Mouse (Mus musculus) liver, embryonic 11.5 days (tissue): Measurements from ENCODE around the gene Rad51b. TPM values are rescaled to one million over a fixed set of nuclear protein-coding genes. Genes with fewer than 3 reads are reported as not detected.

Experiments used
- ATAC-seq: fragments of 200-750 bp; cut with Nextera tagmentation; replicated peaks from 2 replicates; pipeline ENCODE4 v1.8.0; 2017; ENCODE audit warnings: moderate number of reproducible peaks, mild to moderate bottlenecking, moderate TSS enrichment, moderate library complexity; ENCODE audit not compliant: low FRiP score
- DNase-seq: peaks from one replicate; pipeline ENCODE4 v3.0.0-alpha.2; 2017; ENCODE audit warnings: low spot score
- H3K27ac ChIP-seq: fragments of 300-500 bp; sonication (generic); 2 replicates; pipeline ENCODE4 v1.5.1; 2014; ENCODE audit warnings: mild to moderate bottlenecking, low read depth, low read length, control low read depth
- H3K27me3 ChIP-seq: fragments of 300-500 bp; sonication (generic); replicated peaks from 2 replicates; pipeline ENCODE4 v1.6.1; 2014; ENCODE audit warnings: low read length, mixed read lengths; ENCODE audit not compliant: control insufficient read depth, insufficient read depth
- H3K36me3 ChIP-seq: fragments of 300-500 bp; sonication (generic); 2 replicates; pipeline ENCODE4 v1.6.1; 2014; ENCODE audit warnings: mild to moderate bottlenecking, low read length, moderate library complexity, mixed read lengths; ENCODE audit not compliant: control insufficient read depth, insufficient read depth
- H3K4me1 ChIP-seq: fragments of 300-500 bp; sonication (generic); replicated peaks from 2 replicates; pipeline ENCODE4 v1.6.1; 2014; ENCODE audit warnings: low read length, mixed read lengths; ENCODE audit not compliant: control insufficient read depth, insufficient read depth
- H3K4me2 ChIP-seq: fragments of 300-500 bp; sonication (generic); 2 replicates; pipeline ENCODE4 v1.6.1; 2014; ENCODE audit warnings: mild to moderate bottlenecking, control low read depth, moderate library complexity
- H3K4me3 ChIP-seq: fragments of 300-500 bp; sonication (generic); 2 replicates; pipeline ENCODE4 v1.5.1; 2014; ENCODE audit warnings: low read depth, low read length, control low read depth
- H3K9ac ChIP-seq: fragments of 300-500 bp; sonication (generic); 2 replicates; pipeline ENCODE4 v1.6.1; 2014; ENCODE audit warnings: low read depth, low read length, control low read depth
- H3K9me3 ChIP-seq: fragments of 300-500 bp; sonication (generic); 2 replicates; pipeline ENCODE4 v1.6.1; 2016; ENCODE audit warnings: low read length, inconsistent platforms, mixed read lengths; ENCODE audit not compliant: control insufficient read depth
- WGBS: fragments of 180-500 bp; shearing (Covaris S2); extraction: QIAGEN DNeasy Blood & Tissue Kit; methylation state at CpG from one replicate; pipeline ENCODE4 v1.1.7; 2014; 5-methylcytosine and 5-hydroxymethylcytosine counted together
- polyA plus RNA-seq: library from polyadenylated mRNA; unstranded; fragments of >200 nt; fragmentation: Nextera tagmentation; extraction: Ambion mirVana; gene quantifications from 2 replicates; pipeline ENCODE4 v1.2.1, GENCODE M21; 2014

Gene Rad51b
- polyA plus RNA-seq, 1 experiment from 2014 or later, result 8.3 TPM

DNA sequence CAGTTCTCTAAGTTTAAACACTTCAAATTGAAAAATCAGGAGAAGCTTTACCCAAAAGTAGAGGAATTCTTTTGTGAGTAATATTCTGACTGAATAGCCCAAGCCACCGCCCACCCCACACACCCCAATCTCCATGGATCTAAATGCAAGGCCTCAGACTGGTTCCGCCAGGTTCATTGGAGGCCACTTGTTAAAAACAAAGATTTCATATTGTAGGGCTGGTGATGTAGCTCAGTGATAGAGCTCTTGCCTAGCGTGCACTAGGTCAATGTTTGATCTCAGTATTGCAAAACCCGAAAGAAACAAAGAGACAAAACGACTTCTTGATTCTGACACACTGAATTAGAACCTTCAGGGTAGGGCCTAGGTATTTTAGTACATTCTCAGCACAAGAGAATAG is 60.5 kb downstream of the Rad51b start:
- WGBS, result 84% methylated on average over 5 of the region's 5 CpGs
- no peak overlapping the region for H3K27ac ChIP-seq
- ATAC-seq (no peak), DNase-seq (no peak)
- H3K4me2 ChIP-seq, result no peak overlapping the region
- H3K9me3 ChIP-seq, result no peaks in the 10 kb centered on the region
- H3K27me3 ChIP-seq, result no peaks in the 10 kb centered on the region
- peaks cover 9% of the 10 kb centered on the region for H3K4me1 ChIP-seq
- H3K4me3 ChIP-seq, result no peak overlapping the region
- no peaks in the 10 kb centered on the region for H3K36me3 ChIP-seq
- no peak overlapping the region for H3K9ac ChIP-seq

GRCm38 (mm10) chr12:79358613-79359218 is 61.6 kb downstream of the Rad51b start:
- WGBS, result 18% methylated on average over 9 of the region's 10 CpGs
- no peaks in the 10 kb centered on the region for H3K36me3 ChIP-seq
- H3K27me3 ChIP-seq, result no peaks in the 10 kb centered on the region
- DNase-seq, result no peak
- H3K4me3 ChIP-seq, result no peak overlapping the region
- no peaks in the 10 kb centered on the region for H3K9me3 ChIP-seq
- H3K9ac ChIP-seq, result no peak overlapping the region
- H3K27ac ChIP-seq, result no peak overlapping the region
- H3K4me2 ChIP-seq, result no peak overlapping the region
- ATAC-seq, result peak; percentile 68
- H3K4me1 ChIP-seq, result no peaks in the 10 kb centered on the region

DNA sequence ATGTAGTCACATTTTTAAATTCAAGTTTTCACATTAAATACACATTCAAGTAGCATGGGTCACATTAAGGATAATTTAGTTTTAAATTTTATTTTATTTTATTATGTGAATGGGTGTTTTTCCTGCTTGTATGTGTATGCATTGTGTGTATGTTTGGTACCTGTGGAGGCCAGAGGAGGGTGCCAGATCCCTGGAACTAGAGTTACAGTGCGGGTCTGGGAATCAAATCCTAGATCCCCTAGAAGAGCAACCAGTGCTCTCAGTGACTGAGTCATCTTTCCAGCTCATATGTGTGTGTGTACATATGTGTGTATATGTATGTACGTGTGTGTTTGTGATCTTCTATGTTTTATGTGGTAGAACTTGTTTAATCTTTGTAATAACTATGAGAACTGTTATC is 62.3 kb downstream of the Rad51b start:
- Histone ChIP-seq H3K4me3 (no peak overlapping the region), H3K36me3 (no peaks in the 10 kb centered on the region), H3K4me1 (no peaks in the 10 kb centered on the region), H3K27ac (no peak overlapping the region), H3K27me3 (no peaks in the 10 kb centered on the region), H3K9ac (no peak overlapping the region), H3K4me2 (no peak overlapping the region), H3K9me3 (no peaks in the 10 kb centered on the region)
- WGBS, result 97% methylated on average over 2 of the region's 2 CpGs
- ATAC-seq (no peak), DNase-seq (no peak)

GRCm38 (mm10) chr12:79362219-79362618 is 65.1 kb downstream of the Rad51b start:
- ATAC-seq, result no peak
- WGBS, result 46% methylated on average over 1 of the region's 1 CpGs

GRCm38 (mm10) chr12:79364284-79364683 is 67.2 kb downstream of the Rad51b start:
- H3K4me1 ChIP-seq, result no peaks in the 10 kb centered on the region; the same call in 1 of the 2 replicates
- no peak overlapping the region for H3K27ac ChIP-seq
- ATAC-seq, result no peak
- no peak overlapping the region for H3K9ac ChIP-seq
- WGBS, result 90% methylated on average over 2 of the region's 2 CpGs
- H3K27me3 ChIP-seq, result no peaks in the 10 kb centered on the region
- no peaks in the 10 kb centered on the region for H3K9me3 ChIP-seq
- H3K4me3 ChIP-seq, result no peak overlapping the region
- no peaks in the 10 kb centered on the region for H3K36me3 ChIP-seq
- DNase-seq, result no peak
- H3K4me2 ChIP-seq, result no peak overlapping the region

More at GRCm38 (mm10) chr12:79362219-79362618, 65.1 kb downstream of the Rad51b start:
- Histone ChIP-seq H3K9ac (no peak overlapping the region), H3K27ac (no peak overlapping the region), H3K9me3 (no peaks in the 10 kb centered on the region), H3K36me3 (no peaks in the 10 kb centered on the region), H3K27me3 (no peaks in the 10 kb centered on the region), H3K4me1 (no peaks in the 10 kb centered on the region), H3K4me2 (no peak overlapping the region), H3K4me3 (no peak overlapping the region)
- no peak for DNase-seq

DNA sequence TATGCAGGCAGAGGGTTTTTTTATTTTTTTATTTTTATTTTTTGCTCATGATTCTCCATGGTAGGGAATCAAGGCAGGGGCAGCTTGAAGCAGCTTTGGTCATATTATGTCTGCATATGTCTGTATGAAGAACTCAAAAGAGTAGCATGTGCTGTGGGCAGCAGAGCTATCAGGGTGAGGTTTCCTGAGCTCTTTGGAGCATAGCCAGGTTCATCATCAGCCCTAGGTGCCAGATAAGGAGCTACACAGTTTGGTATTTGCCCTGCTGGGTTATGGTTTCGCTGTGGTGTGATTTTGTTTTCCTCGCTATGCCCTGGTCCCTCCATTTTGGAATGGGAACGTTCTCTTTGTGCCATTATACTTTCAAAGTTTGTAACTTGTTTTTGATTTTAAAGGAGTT is 71.7 kb downstream of the Rad51b start:
- Histone ChIP-seq H3K4me2 (no peak overlapping the region), H3K4me3 (no peak overlapping the region), H3K36me3 (no peaks in the 10 kb centered on the region), H3K27ac (no peak overlapping the region), H3K4me1 (no peaks in the 10 kb centered on the region; the same call in 1 of the 2 replicates), H3K9ac (no peak overlapping the region), H3K27me3 (no peaks in the 10 kb centered on the region), H3K9me3 (no peaks in the 10 kb centered on the region)
- 80% methylated on average over 3 of the region's 3 CpGs for WGBS
- DNase-seq (no peak), ATAC-seq (no peak)

- ATAC-seq, result no peak
- H3K4me3 ChIP-seq, result no peak overlapping the region
- H3K36me3 ChIP-seq, result no peaks in the 10 kb centered on the region
- no peaks in the 10 kb centered on the region; the same call in 1 of the 2 replicates for H3K4me1 ChIP-seq
- H3K4me2 ChIP-seq, result no peak overlapping the region
- DNase-seq, result no peak
- no peaks in the 10 kb centered on the region for H3K9me3 ChIP-seq
- no peak overlapping the region for H3K9ac ChIP-seq
- no peak overlapping the region for H3K27ac ChIP-seq
- WGBS, result 78% methylated on average over 7 of the region's 7 CpGs
- no peaks in the 10 kb centered on the region for H3K27me3 ChIP-seq
Observed at GRCm38 (mm10) chr12:79369512-79370165, 72.6 kb downstream of the Rad51b start.

GRCm38 (mm10) chr12:79372697-79373096 is 75.6 kb downstream of the Rad51b start:
- no peaks in the 10 kb centered on the region; the same call in 1 of the 2 replicates for H3K4me1 ChIP-seq
- 71% methylated on average over 5 of the region's 5 CpGs for WGBS
- H3K9me3 ChIP-seq, result no peaks in the 10 kb centered on the region
- no peaks in the 10 kb centered on the region for H3K27me3 ChIP-seq
- H3K36me3 ChIP-seq, result no peaks in the 10 kb centered on the region
- DNase-seq (no peak), ATAC-seq (no peak)
- no peak overlapping the region for H3K4me3 ChIP-seq
- no peak overlapping the region for H3K27ac ChIP-seq
- no peak overlapping the region for H3K9ac ChIP-seq
- H3K4me2 ChIP-seq, result no peak overlapping the region

DNA sequence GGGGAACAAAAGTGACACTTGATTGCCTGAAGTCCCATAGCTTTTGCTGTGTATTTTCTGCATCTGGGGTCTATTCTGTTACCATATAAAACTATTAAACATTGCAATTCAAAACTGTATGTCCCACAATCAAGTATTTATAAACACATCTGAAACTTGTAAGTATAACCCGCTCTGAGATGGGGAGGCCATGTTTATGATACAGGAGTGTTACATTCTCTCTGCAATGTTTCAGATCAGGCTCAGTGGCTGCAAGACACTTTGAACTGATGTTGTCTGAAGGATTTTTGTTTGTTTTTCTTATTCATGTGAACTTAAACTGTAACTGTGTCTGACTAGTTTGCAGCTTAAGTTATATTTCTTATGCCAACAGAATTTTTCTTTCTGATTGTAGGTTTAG is 80.3 kb downstream of the Rad51b start:
- ATAC-seq (no peak), DNase-seq (no peak)
- Histone ChIP-seq H3K36me3 (no peaks in the 10 kb centered on the region), H3K9ac (no peak overlapping the region), H3K4me1 (peaks cover 6% of the 10 kb centered on the region), H3K9me3 (no peaks in the 10 kb centered on the region), H3K27ac (no peak overlapping the region), H3K4me2 (no peak overlapping the region), H3K4me3 (no peak overlapping the region), H3K27me3 (no peaks in the 10 kb centered on the region)
- 74% methylated on average over 1 of the region's 1 CpGs for WGBS
